Mouse (Mus musculus) CH12.LX (cell line): ENCODE measurements around the gene Gnai1. TPM values are rescaled to one million over a fixed set of nuclear protein-coding genes. Genes with fewer than 3 reads are reported as not detected.

ENCODE experiments used
- DNase-seq: peaks from one replicate; pipeline ENCODE4 v3.0.0-alpha.2; 2013; ENCODE audit errors: extremely low read depth
- H3K27ac ChIP-seq: 2 replicates; pipeline ENCODE4 v1.5.1; 2012; ENCODE audit warnings: low read depth, mild to moderate bottlenecking, control low read depth, moderate library complexity; ENCODE audit not compliant: insufficient read depth
- H3K27me3 ChIP-seq: replicated peaks from 2 replicates; pipeline ENCODE3; 2012; ENCODE audit warnings: inconsistent platforms
- H3K36me3 ChIP-seq, 2 experiments: replicated peaks in 1 of 2; 2 replicates each; pipeline versions ENCODE3 to v1.6.1; 2012; ENCODE audit warnings: inconsistent platforms in 1 of 2, low read length in 1 of 2, mild to moderate bottlenecking in 1 of 2, mixed read lengths in 1 of 2, moderate library complexity in 1 of 2; ENCODE audit not compliant: control insufficient read depth in 1 of 2, insufficient read depth in 1 of 2
- H3K4me1 ChIP-seq, 2 experiments: 2 replicates each; pipeline ENCODE4 v1.6.1; 2012; ENCODE audit warnings: inconsistent platforms in 1 of 2, moderate library complexity in 1 of 2; ENCODE audit not compliant: insufficient read depth in 2 of 2, control insufficient read depth in 1 of 2
- H3K4me2 ChIP-seq: 2 replicates; pipeline ENCODE4 v1.6.1; 2012; ENCODE audit warnings: low read depth, mild to moderate bottlenecking, control low read depth; ENCODE audit not compliant: poor library complexity, insufficient read depth, severe bottlenecking
- H3K4me3 ChIP-seq, 3 experiments: fragments of 150-350 bp in 1 of 3; sonication (generic) in 1 of 3; replicated peaks in 1 of 3; 2 replicates each; pipeline versions ENCODE3 to v1.5.1; 2011 to 2012; ENCODE audit warnings: low read depth in 2 of 3, low read length in 2 of 3, mild to moderate bottlenecking in 2 of 3, moderate library complexity in 2 of 3, control low read depth in 1 of 3, improper control_type of control experiment in 1 of 3, inconsistent platforms in 1 of 3, mixed read lengths in 1 of 3; ENCODE audit not compliant: poor library complexity in 1 of 3
- H3K79me2 ChIP-seq: replicated peaks from 2 replicates; pipeline ENCODE4 v1.6.1; 2012; ENCODE audit warnings: mild to moderate bottlenecking, moderate library complexity; ENCODE audit not compliant: control insufficient read depth, poor library complexity, insufficient read depth, severe bottlenecking; ENCODE audit errors: extremely low read depth
- H3K9ac ChIP-seq: 2 replicates; pipeline ENCODE4 v1.6.1; 2012; ENCODE audit warnings: low read depth, mild to moderate bottlenecking, control low read depth, moderate library complexity; ENCODE audit not compliant: insufficient read depth
- H3K9me3 ChIP-seq: replicated peaks from 2 replicates; pipeline ENCODE3; 2012; ENCODE audit warnings: low read length, inconsistent platforms, mixed read lengths
- BHLHE40 ChIP-seq: IDR thresholded peaks from 2 replicates; pipeline ENCODE4 v1.6.1; 2011; ENCODE audit warnings: mild to moderate bottlenecking, low read depth, low read length, improper control_type of control experiment
- CHD1 ChIP-seq: IDR thresholded peaks from 2 replicates; pipeline ENCODE4 v1.6.1; 2012; ENCODE audit warnings: low read depth, low read length, improper control_type of control experiment, inconsistent platforms
- CHD2 ChIP-seq: IDR thresholded peaks from 2 replicates; pipeline ENCODE4 v1.6.1; 2011; ENCODE audit warnings: low read length, improper control_type of control experiment
- CTCF ChIP-seq, 2 experiments: IDR thresholded peaks in 1 of 2; conservative IDR thresholded peaks in 1 of 2; 2 replicates each; pipeline ENCODE4 v1.5.1; 2011 to 2012; ENCODE audit warnings: low read depth in 2 of 2, low read length in 2 of 2, improper control_type of control experiment in 1 of 2, inconsistent platforms in 1 of 2, mild to moderate bottlenecking in 1 of 2, moderate library complexity in 1 of 2
- E2F4 ChIP-seq: IDR thresholded peaks from 2 replicates; pipeline ENCODE4 v1.6.1; 2011; ENCODE audit warnings: low read depth, low read length, improper control_type of control experiment; ENCODE audit not compliant: insufficient replicate concordance
- ELF1 ChIP-seq: IDR thresholded peaks from 2 replicates; pipeline ENCODE4 v1.6.1; 2014; ENCODE audit warnings: low read depth, mild to moderate bottlenecking, inconsistent platforms, low read length, improper control_type of control experiment
- EP300 ChIP-seq: IDR thresholded peaks from 2 replicates; pipeline ENCODE4 v1.6.1; 2011; ENCODE audit warnings: low read length, improper control_type of control experiment
- ETS1 ChIP-seq: conservative IDR thresholded peaks from 2 replicates; pipeline ENCODE4 v1.6.1; 2012; ENCODE audit warnings: low read depth, mild to moderate bottlenecking, inconsistent platforms, low read length, improper control_type of control experiment, moderate library complexity
- GABPA ChIP-seq: IDR thresholded peaks from 2 replicates; pipeline ENCODE4 v1.6.1; 2012; ENCODE audit warnings: low read depth, low read length, improper control_type of control experiment, inconsistent platforms; ENCODE audit not compliant: insufficient replicate concordance
- HCFC1 ChIP-seq: IDR thresholded peaks from 2 replicates; pipeline ENCODE4 v1.6.1; 2012; ENCODE audit warnings: low read depth, mild to moderate bottlenecking, inconsistent platforms, low read length, improper control_type of control experiment
- IRF4 ChIP-seq: IDR thresholded peaks from 2 replicates; pipeline ENCODE4 v1.6.1; 2014; ENCODE audit warnings: low read depth, mild to moderate bottlenecking, inconsistent platforms, low read length, improper control_type of control experiment
- JUN ChIP-seq: IDR thresholded peaks from 2 replicates; pipeline ENCODE4 v1.6.1; 2011; ENCODE audit warnings: low read depth, mild to moderate bottlenecking, low read length, improper control_type of control experiment, moderate library complexity; ENCODE audit not compliant: insufficient read depth
- JUND ChIP-seq: conservative IDR thresholded peaks from 2 replicates; pipeline ENCODE4 v1.6.1; 2011; ENCODE audit warnings: low read depth, low read length, improper control_type of control experiment
- KAT2A ChIP-seq: IDR thresholded peaks from 2 replicates; pipeline ENCODE4 v1.6.1; 2012; ENCODE audit warnings: low read length, improper control_type of control experiment, inconsistent platforms; ENCODE audit not compliant: insufficient replicate concordance
- MAFK ChIP-seq: IDR thresholded peaks from 2 replicates; pipeline ENCODE4 v1.6.1; 2011; ENCODE audit warnings: low read length, improper control_type of control experiment; ENCODE audit not compliant: insufficient replicate concordance
- MAX ChIP-seq: IDR thresholded peaks from 2 replicates; pipeline ENCODE4 v1.6.1; 2011; ENCODE audit warnings: low read length, improper control_type of control experiment
- MAZ ChIP-seq: IDR thresholded peaks from 2 replicates; pipeline ENCODE4 v1.6.1; 2012; ENCODE audit warnings: low read depth, mild to moderate bottlenecking, inconsistent platforms, low read length, improper control_type of control experiment, moderate library complexity
- MXI1 ChIP-seq: IDR thresholded peaks from 2 replicates; pipeline ENCODE4 v1.6.1; 2011; ENCODE audit warnings: mild to moderate bottlenecking, low read depth, low read length, improper control_type of control experiment
- NELFE ChIP-seq: IDR thresholded peaks from 2 replicates; pipeline ENCODE4 v1.6.1; 2011; ENCODE audit warnings: low read depth, low read length, improper control_type of control experiment
- NRF1 ChIP-seq: IDR thresholded peaks from 2 replicates; pipeline ENCODE4 v1.6.1; 2014; ENCODE audit warnings: low read depth, mild to moderate bottlenecking, inconsistent platforms, low read length, improper control_type of control experiment, moderate library complexity
- PAX5 ChIP-seq: IDR thresholded peaks from 2 replicates; pipeline ENCODE4 v1.6.1; 2012; ENCODE audit warnings: low read length, inconsistent platforms, mixed read lengths
- POLR2A ChIP-seq: IDR thresholded peaks from 2 replicates; pipeline ENCODE4 v1.6.1; 2011; ENCODE audit warnings: low read depth, mild to moderate bottlenecking, improper control_type of control experiment, low read length
- POLR2AphosphoS2 ChIP-seq: IDR thresholded peaks from 2 replicates; pipeline ENCODE4 v1.6.1; 2011; ENCODE audit warnings: low read depth, low read length, improper control_type of control experiment
- RAD21 ChIP-seq: IDR thresholded peaks from 2 replicates; pipeline ENCODE4 v1.6.1; 2011; ENCODE audit warnings: low read depth, mild to moderate bottlenecking, low read length, improper control_type of control experiment, moderate library complexity
- RCOR1 ChIP-seq: conservative IDR thresholded peaks from 2 replicates; pipeline ENCODE4 v1.6.1; 2012; ENCODE audit warnings: low read depth, mild to moderate bottlenecking, inconsistent platforms, low read length, improper control_type of control experiment
- SIN3A ChIP-seq: IDR thresholded peaks from 2 replicates; pipeline ENCODE4 v1.6.1; 2012; ENCODE audit warnings: low read length, improper control_type of control experiment, inconsistent platforms
- SMC3 ChIP-seq: IDR thresholded peaks from 2 replicates; pipeline ENCODE4 v1.6.1; 2011; ENCODE audit warnings: low read depth, low read length, improper control_type of control experiment
- TBP ChIP-seq: conservative IDR thresholded peaks from 2 replicates; pipeline ENCODE4 v1.6.1; 2011; ENCODE audit warnings: low read depth, low read length, improper control_type of control experiment
- UBTF ChIP-seq: IDR thresholded peaks from 2 replicates; pipeline ENCODE4 v1.6.1; 2012; ENCODE audit warnings: low read depth, mild to moderate bottlenecking, inconsistent platforms, low read length, improper control_type of control experiment, moderate library complexity
- USF2 ChIP-seq: conservative IDR thresholded peaks from 2 replicates; pipeline ENCODE4 v1.6.1; 2011; ENCODE audit warnings: low read depth, low read length, improper control_type of control experiment
- ZC3H11A ChIP-seq: IDR thresholded peaks from 2 replicates; pipeline ENCODE4 v1.6.1; 2012; ENCODE audit warnings: low read depth, mild to moderate bottlenecking, inconsistent platforms, low read length, improper control_type of control experiment
- ZNF384 ChIP-seq: IDR thresholded peaks from 2 replicates; pipeline ENCODE4 v1.6.1; 2012; ENCODE audit warnings: low read depth, low read length, improper control_type of control experiment, inconsistent platforms
- dilution Hi-C: fragments of 300-500 bp; cut with MboI; formaldehyde crosslinking; loops from 2 replicates; pipeline ENCODE4 v1.14.3; 2020; ENCODE audit warnings: low sequenced_read_pairs; ENCODE audit not compliant: extremely low pct_unique_long_range_greater_than_20kb, extremely low pct_ligation_motif_present
- in situ Hi-C: fragments of 300-500 bp; cut with MboI; formaldehyde crosslinking; loops from 3 replicates; pipeline ENCODE4 v1.14.3; 2019; ENCODE audit warnings: low sequenced_read_pairs, low pct_ligation_motif_present, low pct_unique_long_range_greater_than_20kb, mixed read lengths
- polyA plus RNA-seq: library from polyadenylated mRNA; unstranded; fragments of >175 nt; gene quantifications from 2 replicates; pipeline ENCODE4 v1.2.1, GENCODE M21; 2012; ENCODE audit warnings: low read depth; ENCODE audit not compliant: insufficient read length
- total RNA-seq, 2 experiments: library from RNA; depleted of rRNA; stranded (reverse); fragments of 300-350 nt in 1 of 2; fragments of >200 nt in 1 of 2; gene quantifications; 2 replicates each; pipeline ENCODE4 v1.2.3; 2012 to 2014

The Gnai1 gene
- total and polyA plus RNA-seq, 3 experiments, result not detected

DNA sequence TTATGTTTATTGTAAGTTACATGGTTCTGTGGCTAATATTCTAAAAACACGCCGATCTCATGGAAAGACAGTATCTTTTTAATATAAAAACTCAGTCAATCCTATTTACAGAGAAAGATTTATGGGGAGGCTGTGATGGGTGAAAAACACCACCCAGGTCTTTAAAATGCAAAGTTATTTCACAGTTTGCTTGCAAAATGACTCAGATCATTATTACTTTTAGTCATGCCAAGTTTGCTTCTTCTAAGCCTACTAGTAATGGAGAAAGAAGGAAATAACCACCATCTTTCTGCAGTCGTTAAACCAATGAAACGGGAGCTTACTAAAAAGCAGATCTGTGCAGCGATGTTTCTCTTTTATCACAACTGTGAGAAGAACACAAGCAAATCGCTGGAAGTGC lies 1.4 kb downstream of the Gnai1 start:
- Histone ChIP-seq H3K27ac (no peak overlapping the region), H3K4me1 (no peaks in the 10 kb centered on the region), H3K9me3 (peaks cover 14% of the 10 kb centered on the region), H3K79me2 (no peaks in the 10 kb centered on the region), H3K36me3 (no peaks in the 10 kb centered on the region), H3K9ac (no peak overlapping the region), H3K27me3 (no peaks in the 10 kb centered on the region), H3K4me3 (no peak overlapping the region), H3K4me2 (no peak overlapping the region)
- peak; percentile 12 for DNase-seq
- dilution Hi-C loops (no loop called here), in situ Hi-C loops (no loop called here)
- TF ChIP-seq BHLHE40 (no peak), SMC3 (no peak), ETS1 (no peak), IRF4 (peak; percentile 69), ZNF384 (no peak), NELFE (no peak), TBP (no peak), MAZ (no peak), JUN (peak; percentile 42; the same call in 1 of the 2 replicates), ELF1 (no peak), MAX (no peak), EP300 (peak; percentile 54), RAD21 (no peak), MAFK (no peak), MXI1 (no peak), SIN3A (no peak), E2F4 (no peak), POLR2A (no peak), RCOR1 (no peak), USF2 (no peak), POLR2AphosphoS2 (no peak), NRF1 (no peak), JUND (peak; percentile 65; the same call in 1 of the 2 replicates), CHD2 (no peak), KAT2A (no peak), PAX5 (no peak), GABPA (no peak), CHD1 (no peak), HCFC1 (no peak), UBTF (no peak), ZC3H11A (no peak), CTCF (conservative IDR thresholded peaks at IDR 0.05 in 1 of 2, IDR thresholded peaks at IDR 0.05 in 1 of 2; ENCODE audit: low read depth in 2 of 2, low read length in 2 of 2) (no peak)
